Mouse (Mus musculus): ENCODE data around the gene Irx2.

Irx2 gene

DNA sequence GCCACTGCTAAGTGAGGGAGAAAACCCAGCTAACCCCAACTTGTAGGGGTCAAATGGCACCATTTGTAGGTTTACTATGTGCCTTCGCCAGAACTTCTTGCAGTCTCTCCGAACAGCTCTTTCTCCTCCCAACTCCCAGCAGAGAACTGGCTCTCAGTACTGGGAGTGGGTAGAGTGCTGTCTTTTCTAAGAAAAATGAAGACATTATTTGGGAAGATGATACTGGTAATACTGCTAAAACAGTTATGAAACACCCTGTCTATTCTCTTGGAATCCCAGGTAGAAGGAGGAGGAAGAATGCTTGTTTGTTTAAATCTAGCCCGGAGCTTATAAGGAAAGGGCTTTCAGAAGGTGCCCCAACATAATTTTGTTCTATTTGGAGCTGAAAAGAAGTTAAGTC, 8.9 kb downstream of the Irx2 start:
- no peak for DNase-seq

DNA sequence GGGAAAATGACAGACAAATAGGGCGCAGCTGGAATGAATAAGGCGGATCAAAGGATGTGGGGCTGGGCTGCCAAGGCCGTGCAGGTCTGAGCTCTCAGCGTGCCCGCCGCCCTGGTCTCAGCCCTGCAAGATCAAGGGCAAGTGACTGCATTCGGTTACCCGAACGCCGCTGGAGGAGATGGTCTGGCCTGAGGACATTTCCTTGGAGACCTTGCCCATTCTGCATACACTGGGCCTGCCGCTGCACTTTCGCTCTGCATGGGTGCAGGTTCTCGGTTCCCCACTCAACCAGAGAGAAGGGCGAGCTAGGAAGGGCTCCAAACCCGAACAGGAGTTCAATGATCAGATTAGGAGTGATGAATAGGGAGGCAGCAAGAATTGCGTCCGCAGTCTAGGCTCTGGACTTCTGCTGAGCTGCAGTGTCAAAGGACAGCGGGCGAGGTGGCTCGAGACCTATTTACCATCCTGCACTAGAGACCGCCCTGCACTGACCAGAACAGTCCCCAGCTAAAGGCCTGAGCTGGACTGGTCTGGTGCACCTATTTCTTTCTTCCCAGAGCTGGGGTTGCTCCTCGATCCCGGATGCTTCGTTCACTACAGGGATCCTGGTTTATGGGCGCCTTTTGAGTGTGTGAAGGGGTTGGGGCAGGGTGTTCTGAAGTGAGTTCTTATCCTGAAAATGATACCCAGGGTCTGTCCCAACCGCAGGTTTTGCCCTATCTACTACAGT, 9.9 kb downstream of the Irx2 start:
- no peak for DNase-seq

DNA sequence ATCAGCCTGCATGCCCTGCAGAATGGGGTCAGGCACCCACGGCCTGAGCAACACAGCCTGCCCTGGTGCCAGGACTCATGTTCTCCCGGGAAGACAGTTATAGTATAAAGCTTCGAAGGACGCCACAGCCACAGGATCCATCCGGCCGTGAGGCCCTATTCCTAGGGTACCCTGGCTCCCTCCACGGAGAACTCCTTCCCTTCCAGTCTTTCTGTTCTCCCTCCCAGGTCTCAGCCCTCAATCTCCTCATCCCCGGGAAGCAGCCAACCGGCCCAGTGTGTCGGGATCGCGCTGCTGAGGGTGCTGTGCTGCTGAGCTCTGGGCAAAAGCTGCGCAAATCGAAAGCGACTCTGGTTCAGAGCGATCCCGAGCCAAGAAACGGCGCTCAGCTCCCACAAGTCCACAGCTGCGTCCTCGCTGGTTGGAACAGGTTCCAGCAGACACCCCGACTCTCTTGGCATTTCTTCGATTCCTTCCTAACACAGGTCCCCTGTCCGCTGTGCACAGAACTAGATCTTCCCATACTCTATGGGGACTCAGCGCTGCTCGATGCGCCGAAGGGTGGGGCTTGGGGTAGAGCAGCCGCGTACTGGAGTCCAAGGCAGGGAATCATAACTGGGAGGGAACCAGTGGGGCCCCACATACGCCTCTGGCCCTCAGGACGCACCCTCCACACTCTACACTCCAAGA, 11.0 kb downstream of the Irx2 start:
- DNase-seq = no peak

DNA sequence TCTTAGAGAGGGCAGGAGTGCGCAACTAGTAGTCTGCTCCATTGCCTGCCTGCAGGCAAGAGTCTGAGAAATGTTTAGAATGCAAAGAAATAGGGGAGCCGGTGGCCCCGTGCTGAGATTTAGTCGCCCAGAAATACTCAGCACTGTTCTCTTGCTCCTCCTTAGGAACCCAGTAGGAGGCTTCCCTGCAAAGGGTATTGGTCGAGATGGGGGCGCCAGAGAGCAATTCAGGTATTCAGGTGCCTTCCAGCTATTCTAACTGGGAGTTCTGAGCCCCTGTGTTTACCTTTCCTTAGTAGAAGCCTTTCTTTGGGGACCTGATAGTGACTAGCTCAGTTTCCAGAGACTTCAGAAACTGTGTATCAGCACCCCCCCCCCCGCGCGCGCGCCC, 11.5 kb downstream of the Irx2 start:
- DNase-seq = no peak

DNA sequence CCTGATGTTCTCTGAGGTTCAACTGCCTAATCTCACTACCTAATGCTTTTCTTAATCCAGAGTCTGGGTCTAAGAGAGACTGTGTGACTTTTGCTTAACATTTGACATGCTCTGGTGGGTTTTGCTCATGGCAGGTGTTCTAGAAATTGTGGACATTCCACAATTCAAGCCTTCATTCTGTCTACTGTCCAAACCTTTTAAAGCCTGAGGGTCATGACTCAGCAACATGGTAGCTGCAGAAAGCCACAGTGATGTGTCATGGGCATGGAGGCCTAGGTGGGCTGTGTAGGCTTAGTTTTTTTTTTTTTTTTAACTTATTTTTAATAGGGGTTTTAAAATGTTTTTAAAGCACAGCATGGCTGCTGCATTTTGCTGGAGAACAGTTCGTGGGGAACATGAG, 27.8 kb downstream of the Irx2 start:
- DNase-seq = no peak

DNA sequence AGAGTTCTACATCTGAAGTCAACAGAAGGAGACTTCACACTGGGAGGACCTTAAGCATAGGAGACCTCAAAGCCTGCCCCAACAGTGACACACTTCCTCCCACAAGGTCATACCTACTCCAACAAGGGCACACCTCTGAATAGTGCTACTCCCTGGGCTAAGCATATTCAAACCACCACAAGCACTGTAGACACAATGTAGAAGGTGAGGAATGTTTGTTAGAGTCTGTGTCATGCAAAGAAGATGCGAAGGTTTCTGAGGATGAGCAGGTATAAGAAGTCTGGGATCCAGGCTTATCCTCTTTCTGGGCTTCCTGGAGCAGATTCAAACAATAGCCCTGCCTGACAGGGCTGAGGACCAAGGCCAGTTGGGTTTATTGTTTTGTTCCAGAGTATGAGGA, 47.2 kb downstream of the Irx2 start:
- no peak for DNase-seq

Measured in thymus, adult 18-20 months (tissue).